Mouse (Mus musculus) heart, postnatal 0 days (tissue): ENCODE data around the gene Marc2.

ENCODE experiments used
- CTCF ChIP-seq: IDR thresholded peaks from 2 replicates; pipeline ENCODE4 v1.5.1; 2016; ENCODE audit warnings: antibody characterized with exemption, control low read depth, low read depth
- EP300 ChIP-seq: IDR thresholded peaks from 2 replicates; pipeline ENCODE4 v1.6.1; 2016; ENCODE audit warnings: antibody characterized with exemption, low read depth

DNA sequence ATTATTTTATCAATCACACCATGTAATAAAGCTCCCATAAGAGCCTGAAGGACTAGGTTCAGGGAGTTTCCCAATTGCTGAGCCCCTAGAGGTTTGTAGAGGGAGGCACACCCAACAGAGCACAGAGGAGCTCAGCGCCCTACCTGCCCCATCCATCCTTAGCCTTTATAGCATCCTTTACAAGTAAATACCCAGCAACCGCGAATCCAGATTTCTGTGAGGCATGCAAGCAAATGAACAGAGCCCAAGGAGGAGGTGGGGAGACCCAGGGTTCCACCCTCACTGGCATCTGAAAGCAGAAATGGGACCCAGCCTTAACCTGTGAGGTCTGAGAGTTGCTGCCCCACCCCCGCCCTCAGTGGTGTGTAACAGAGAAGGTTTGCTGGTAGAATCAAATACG is 9.9 kb downstream of the Marc2 start:
- no peak for TF ChIP-seq CTCF
- no peak for TF ChIP-seq EP300
